Mouse (Mus musculus): ENCODE results near the gene Clasp1. TPM values are rescaled to one million over a fixed set of nuclear protein-coding genes. Genes with fewer than 3 reads are reported as not detected.

The Clasp1 gene
- polyA plus RNA-seq, 1 experiment from 2014 or later = 77.7 TPM

GRCm38 (mm10) chr1:118431548-118431947 is 42.7 kb downstream of the Clasp1 start:
- 90% methylated on average over 4 of the region's 4 CpGs for whole genome bisulfite sequencing
- H3K4me3 ChIP-seq (replicated peaks) = no peak overlapping the region
- H3K4me2 ChIP-seq = no peak overlapping the region
- peaks cover 29% of the 10 kb centered on the region for H3K36me3 ChIP-seq
- H3K27ac ChIP-seq = no peak overlapping the region
- no peak for ATAC-seq (ENCODE audit: insufficient number of reproducible peaks, insufficient read depth, low FRiP score, low TSS enrichment, low read depth)
- H3K4me1 ChIP-seq (replicated peaks) = no peaks in the 10 kb centered on the region
- no peaks in the 10 kb centered on the region for H3K9me3 ChIP-seq
- no peak overlapping the region for H3K9ac ChIP-seq (replicated peaks)
- H3K27me3 ChIP-seq = no peaks in the 10 kb centered on the region

- Histone ChIP-seq H3K4me2 (no peak overlapping the region), H3K9ac (replicated peaks) (no peak overlapping the region), H3K27me3 (no peaks in the 10 kb centered on the region), H3K9me3 (no peaks in the 10 kb centered on the region), H3K4me3 (replicated peaks) (no peak overlapping the region), H3K4me1 (replicated peaks) (no peaks in the 10 kb centered on the region), H3K36me3 (peaks cover 16% of the 10 kb centered on the region), H3K27ac (no peak overlapping the region)
- 80% methylated on average over 10 of the region's 10 CpGs for WGBS
- no peak for ATAC-seq (ENCODE audit: insufficient number of reproducible peaks, insufficient read depth, low FRiP score, low TSS enrichment, low read depth)
Observed at GRCm38 (mm10) chr1:118435001-118435473, 46.2 kb downstream of the Clasp1 start.

- ATAC-seq (ENCODE audit: insufficient number of reproducible peaks, insufficient read depth, low FRiP score, low TSS enrichment, low read depth) = no peak
- H3K27me3 ChIP-seq = no peaks in the 10 kb centered on the region
- H3K4me3 ChIP-seq (replicated peaks) = no peak overlapping the region
- H3K9me3 ChIP-seq = no peaks in the 10 kb centered on the region
- 98% methylated on average over 4 of the region's 4 CpGs for WGBS
- no peak overlapping the region for H3K9ac ChIP-seq (replicated peaks)
- peaks cover 7% of the 10 kb centered on the region for H3K36me3 ChIP-seq
- H3K27ac ChIP-seq = no peak overlapping the region
- no peaks in the 10 kb centered on the region for H3K4me1 ChIP-seq (replicated peaks)
- H3K4me2 ChIP-seq = no peak overlapping the region
Observed at GRCm38 (mm10) chr1:118437856-118438255, 49.0 kb downstream of the Clasp1 start.

- H3K4me3 ChIP-seq (replicated peaks) = no peak overlapping the region
- no peak overlapping the region for H3K27ac ChIP-seq
- H3K36me3 ChIP-seq = peaks cover 3% of the 10 kb centered on the region; the same call in 1 of the 2 replicates
- no peaks in the 10 kb centered on the region for H3K4me1 ChIP-seq (replicated peaks)
- no peak overlapping the region for H3K4me2 ChIP-seq
- H3K27me3 ChIP-seq = no peaks in the 10 kb centered on the region
- no peak overlapping the region for H3K9ac ChIP-seq (replicated peaks)
- ATAC-seq (ENCODE audit: insufficient number of reproducible peaks, insufficient read depth, low FRiP score, low TSS enrichment, low read depth) = no peak
- H3K9me3 ChIP-seq = no peaks in the 10 kb centered on the region
Observed at GRCm38 (mm10) chr1:118438332-118438731, 49.5 kb downstream of the Clasp1 start.

- no peak overlapping the region for H3K9ac ChIP-seq (replicated peaks)
- no peak overlapping the region for H3K4me2 ChIP-seq
- no peaks in the 10 kb centered on the region for H3K27me3 ChIP-seq
- no peak for ATAC-seq (ENCODE audit: insufficient number of reproducible peaks, insufficient read depth, low FRiP score, low TSS enrichment, low read depth)
- H3K36me3 ChIP-seq = no peaks in the 10 kb centered on the region; the same call in 1 of the 2 replicates
- no peak overlapping the region for H3K4me3 ChIP-seq (replicated peaks)
- H3K4me1 ChIP-seq (replicated peaks) = peaks cover 12% of the 10 kb centered on the region
- H3K27ac ChIP-seq = no peak overlapping the region
- H3K9me3 ChIP-seq = no peaks in the 10 kb centered on the region
- WGBS = 86% methylated on average over 1 of the region's 1 CpGs
Observed at GRCm38 (mm10) chr1:118440547-118440946, 51.7 kb downstream of the Clasp1 start.

GRCm38 (mm10) chr1:118444420-118444819 is 55.6 kb downstream of the Clasp1 start:
- Histone ChIP-seq H3K9ac (replicated peaks) (no peak overlapping the region), H3K27me3 (no peaks in the 10 kb centered on the region), H3K4me3 (replicated peaks) (no peak overlapping the region), H3K36me3 (no peaks in the 10 kb centered on the region; the same call in 1 of the 2 replicates), H3K4me2 (no peak overlapping the region), H3K27ac (no peak overlapping the region), H3K9me3 (no peaks in the 10 kb centered on the region), H3K4me1 (replicated peaks) (peaks cover 15% of the 10 kb centered on the region)
- ATAC-seq (ENCODE audit: insufficient number of reproducible peaks, insufficient read depth, low FRiP score, low TSS enrichment, low read depth) = no peak
- WGBS = 85% methylated on average over 7 of the region's 7 CpGs

- no peak overlapping the region for H3K4me2 ChIP-seq
- H3K4me3 ChIP-seq (replicated peaks) = no peak overlapping the region
- no peak overlapping the region for H3K9ac ChIP-seq (replicated peaks)
- no peaks in the 10 kb centered on the region for H3K27me3 ChIP-seq
- H3K4me1 ChIP-seq (replicated peaks) = peaks cover 15% of the 10 kb centered on the region
- H3K9me3 ChIP-seq = no peaks in the 10 kb centered on the region
- ATAC-seq (ENCODE audit: insufficient number of reproducible peaks, insufficient read depth, low FRiP score, low TSS enrichment, low read depth) = peak; percentile 68; the same call in 1 of the 2 replicates
- peak overlapping the region; percentile 41; the same call in 1 of the 2 replicates for H3K27ac ChIP-seq
- H3K36me3 ChIP-seq = no peaks in the 10 kb centered on the region; the same call in 1 of the 2 replicates
- 48% methylated on average over 3 of the region's 3 CpGs for WGBS
Observed at GRCm38 (mm10) chr1:118444988-118445387, 56.1 kb downstream of the Clasp1 start.

- Histone ChIP-seq H3K4me3 (replicated peaks) (no peak overlapping the region), H3K27me3 (no peaks in the 10 kb centered on the region), H3K9me3 (no peaks in the 10 kb centered on the region), H3K9ac (replicated peaks) (no peak overlapping the region), H3K27ac (no peak overlapping the region), H3K4me2 (no peak overlapping the region), H3K36me3 (no peaks in the 10 kb centered on the region; the same call in 1 of the 2 replicates), H3K4me1 (replicated peaks) (peaks cover 15% of the 10 kb centered on the region)
- ATAC-seq (ENCODE audit: insufficient number of reproducible peaks, insufficient read depth, low FRiP score, low TSS enrichment, low read depth) = no peak
- WGBS = 82% methylated on average over 6 of the region's 6 CpGs
Observed at GRCm38 (mm10) chr1:118445441-118445840, 56.6 kb downstream of the Clasp1 start.

GRCm38 (mm10) chr1:118446006-118446405 is 57.1 kb downstream of the Clasp1 start:
- no peak for ATAC-seq (ENCODE audit: insufficient number of reproducible peaks, insufficient read depth, low FRiP score, low TSS enrichment, low read depth)
- H3K4me2 ChIP-seq = no peak overlapping the region
- H3K27ac ChIP-seq = no peak overlapping the region
- H3K4me1 ChIP-seq (replicated peaks) = peaks cover 15% of the 10 kb centered on the region
- H3K9ac ChIP-seq (replicated peaks) = no peak overlapping the region
- no peaks in the 10 kb centered on the region; the same call in 1 of the 2 replicates for H3K36me3 ChIP-seq
- H3K4me3 ChIP-seq (replicated peaks) = no peak overlapping the region
- no peaks in the 10 kb centered on the region for H3K9me3 ChIP-seq
- WGBS = 91% methylated on average over 3 of the region's 3 CpGs
- H3K27me3 ChIP-seq = no peaks in the 10 kb centered on the region

GRCm38 (mm10) chr1:118447131-118447530 is 58.3 kb downstream of the Clasp1 start:
- H3K27ac ChIP-seq = no peak overlapping the region
- no peak overlapping the region for H3K4me2 ChIP-seq
- H3K36me3 ChIP-seq = no peaks in the 10 kb centered on the region; the same call in 1 of the 2 replicates
- no peaks in the 10 kb centered on the region for H3K9me3 ChIP-seq
- WGBS = 91% methylated on average over 2 of the region's 2 CpGs
- peaks cover 15% of the 10 kb centered on the region for H3K4me1 ChIP-seq (replicated peaks)
- no peaks in the 10 kb centered on the region for H3K27me3 ChIP-seq
- ATAC-seq (ENCODE audit: insufficient number of reproducible peaks, insufficient read depth, low FRiP score, low TSS enrichment, low read depth) = no peak
- H3K9ac ChIP-seq (replicated peaks) = no peak overlapping the region
- no peak overlapping the region for H3K4me3 ChIP-seq (replicated peaks)

- no peak overlapping the region for H3K4me2 ChIP-seq
- H3K36me3 ChIP-seq = no peaks in the 10 kb centered on the region; the same call in 1 of the 2 replicates
- no peaks in the 10 kb centered on the region for H3K27me3 ChIP-seq
- ATAC-seq (ENCODE audit: insufficient number of reproducible peaks, insufficient read depth, low FRiP score, low TSS enrichment, low read depth) = no peak
- H3K9me3 ChIP-seq = no peaks in the 10 kb centered on the region
- WGBS = 93% methylated on average over 1 of the region's 1 CpGs
- H3K4me3 ChIP-seq (replicated peaks) = no peak overlapping the region
- H3K9ac ChIP-seq (replicated peaks) = no peak overlapping the region
- H3K27ac ChIP-seq = no peak overlapping the region
- H3K4me1 ChIP-seq (replicated peaks) = peaks cover 21% of the 10 kb centered on the region
Observed at GRCm38 (mm10) chr1:118448214-118448613, 59.4 kb downstream of the Clasp1 start.

- 0 out of 2 replicates have a peak, but pooled peaks cover 7% of the 10 kb centered on the region for H3K4me1 ChIP-seq (replicated peaks)
- H3K4me3 ChIP-seq (replicated peaks) = no peak overlapping the region
- no peaks in the 10 kb centered on the region for H3K27me3 ChIP-seq
- H3K9ac ChIP-seq (replicated peaks) = no peak overlapping the region
- H3K36me3 ChIP-seq = peaks cover 4% of the 10 kb centered on the region; the same call in 1 of the 2 replicates
- H3K27ac ChIP-seq = no peak overlapping the region
- 87% methylated on average over 3 of the region's 3 CpGs for WGBS
- no peak for ATAC-seq (ENCODE audit: insufficient number of reproducible peaks, insufficient read depth, low FRiP score, low TSS enrichment, low read depth)
- no peaks in the 10 kb centered on the region for H3K9me3 ChIP-seq
- no peak overlapping the region for H3K4me2 ChIP-seq
Observed at GRCm38 (mm10) chr1:118450891-118451450, 62.1 kb downstream of the Clasp1 start.
